Mouse (Mus musculus): Measurements from ENCODE around the gene Slc25a18.
"Not testable (repeated sequence)": the region's sequence is repeated elsewhere in the genome, so short reads cannot be mapped to it uniquely, and the experiment has no call there.

Gene Slc25a18

GRCm38 (mm10) chr6:120798019-120798418 is 24.6 kb downstream of the Slc25a18 start:
- DNase-seq (ENCODE audit: low spot score): no peak

- DNase-seq (ENCODE audit: low spot score): no peak
Measured at GRCm38 (mm10) chr6:120798905-120799304, 25.5 kb downstream of the Slc25a18 start.

GRCm38 (mm10) chr6:120799581-120800041 is 26.2 kb downstream of the Slc25a18 start:
- DNase-seq (ENCODE audit: low spot score): no peak

- no peak for DNase-seq (ENCODE audit: low spot score)
Measured at GRCm38 (mm10) chr6:120806999-120807737, 33.8 kb downstream of the Slc25a18 start.

GRCm38 (mm10) chr6:120807738-120808081 is 34.3 kb downstream of the Slc25a18 start:
- no peak for DNase-seq (ENCODE audit: low spot score)

GRCm38 (mm10) chr6:120811999-120812398 is 38.6 kb downstream of the Slc25a18 start:
- not testable (repeated sequence) for DNase-seq (ENCODE audit: low spot score)

GRCm38 (mm10) chr6:120819294-120819693 is 45.9 kb downstream of the Slc25a18 start:
- DNase-seq (ENCODE audit: low spot score): no peak

GRCm38 (mm10) chr6:120820144-120820543 is 46.8 kb downstream of the Slc25a18 start:
- DNase-seq (ENCODE audit: low spot score): no peak

- DNase-seq (ENCODE audit: low spot score): no peak
Measured at GRCm38 (mm10) chr6:120820941-120821340, 47.6 kb downstream of the Slc25a18 start.

GRCm38 (mm10) chr6:120821715-120822114 is 48.3 kb downstream of the Slc25a18 start:
- no peak for DNase-seq (ENCODE audit: low spot score)

GRCm38 (mm10) chr6:120822307-120822928 is 49.0 kb downstream of the Slc25a18 start, which contains the start of gene Atp6v1e1:
Atp6v1e1 (minus strand) TSS chr6:120822793.
- DNase-seq (ENCODE audit: low spot score): peak; percentile 65

- no peak for DNase-seq (ENCODE audit: low spot score)
Measured at GRCm38 (mm10) chr6:120822937-120823614, 49.7 kb downstream of the Slc25a18 start.

GRCm38 (mm10) chr6:120830056-120830455 is 56.7 kb downstream of the Slc25a18 start:
- no peak for DNase-seq (ENCODE audit: low spot score)

GRCm38 (mm10) chr6:120830866-120831608 is 57.7 kb downstream of the Slc25a18 start:
- DNase-seq (ENCODE audit: low spot score): no peak

- DNase-seq (ENCODE audit: low spot score): no peak
Measured at GRCm38 (mm10) chr6:120832097-120832496, 58.7 kb downstream of the Slc25a18 start.

GRCm38 (mm10) chr6:120834766-120835321 is 61.5 kb downstream of the Slc25a18 start:
- no peak for DNase-seq (ENCODE audit: low spot score)

- peak; percentile 99 for DNase-seq (ENCODE audit: low spot score)
Measured at GRCm38 (mm10) chr6:120835474-120836374, 62.3 kb downstream of the Slc25a18 start, which contains the start of gene Bcl2l13. Bcl2l13 (plus strand) TSS chr6:120836212.

GRCm38 (mm10) chr6:120836389-120837151 is 63.2 kb downstream of the Slc25a18 start:
- no peak for DNase-seq (ENCODE audit: low spot score)

- no peak for DNase-seq (ENCODE audit: low spot score)
Measured at GRCm38 (mm10) chr6:120837152-120837530, 63.8 kb downstream of the Slc25a18 start.

- DNase-seq (ENCODE audit: low spot score): no peak
Measured at GRCm38 (mm10) chr6:120840258-120840657, 66.9 kb downstream of the Slc25a18 start.
